Mouse (Mus musculus) G1E (cell line): ENCODE results near the gene E2f4.

ENCODE experiments used
- CTCF ChIP-seq: IDR thresholded peaks from 2 replicates; pipeline ENCODE4 v1.5.1; 2012; ENCODE audit warnings: low read depth, low read length, inconsistent platforms, mixed read lengths
- TAL1 ChIP-seq: conservative IDR thresholded peaks from 2 replicates; pipeline ENCODE4 v1.6.1; 2012; ENCODE audit warnings: low read depth, low read length, inconsistent platforms, mixed read lengths

DNA sequence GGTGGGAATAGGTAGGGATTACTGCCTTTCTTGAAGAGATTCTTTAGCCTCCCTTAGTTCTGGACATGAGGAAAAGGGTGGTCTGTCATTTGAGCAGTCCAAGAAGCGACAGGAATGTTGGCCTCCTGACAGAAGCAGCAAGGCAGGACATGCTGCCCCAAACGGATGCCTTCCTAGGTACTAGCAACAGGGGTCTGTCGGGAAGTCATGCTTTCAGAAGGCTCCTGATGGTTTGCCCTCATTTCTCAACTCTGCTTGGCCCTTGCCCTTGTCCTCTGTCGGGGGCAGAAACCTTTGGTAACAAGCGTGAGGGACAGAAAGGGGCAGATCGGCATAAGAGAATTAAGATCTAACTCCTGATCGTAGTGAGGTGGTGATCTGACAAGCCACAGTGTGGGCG is 12.7 kb downstream of the E2f4 start:
- no peak for TF ChIP-seq CTCF
- no peak for TF ChIP-seq TAL1
